Mouse (Mus musculus): ENCODE measurements around the gene Art2b. TPM values are rescaled to one million over a fixed set of nuclear protein-coding genes. Genes with fewer than 3 reads are reported as not detected.
"Not testable (repeated sequence)": the region's sequence is repeated elsewhere in the genome, so short reads cannot be mapped to it uniquely, and the experiment has no call there.

The Art2b gene
- not detected in 2 replicates for polyA plus RNA-seq (2012; rRNA removed)
- polyA plus RNA-seq (2014; fragmentation: Nextera tagmentation; extraction: Ambion mirVana): not detected in 2 replicates

DNA sequence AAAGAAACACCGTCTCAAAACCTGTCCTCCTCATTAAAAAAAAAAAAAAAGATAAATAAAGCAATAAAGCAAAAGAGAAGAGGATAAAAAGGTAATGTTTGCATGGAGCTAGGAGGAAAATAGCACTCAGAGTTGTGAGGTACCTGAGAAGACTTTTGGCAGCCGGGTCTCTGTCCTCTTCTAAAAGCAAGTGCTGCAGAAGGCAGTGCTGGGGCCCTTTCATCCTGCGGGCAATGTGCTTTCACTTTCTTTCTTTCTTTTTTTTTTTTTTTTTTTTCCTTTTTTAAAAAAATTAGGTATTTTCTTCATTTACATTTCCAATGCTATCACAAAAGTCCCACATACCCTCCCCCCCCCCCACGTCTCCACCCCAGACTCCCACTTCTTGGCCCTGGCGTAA is at the start of gene Art2b:
TSS of gene Art2b (minus strand) at position 193 of the 400 bp plus-strand sequence.
- Histone ChIP-seq H3K9me3 (ENCODE audit: control insufficient read depth, low read length) (no peaks in the 10 kb centered on the region), H3K27ac (replicated peaks; ENCODE audit: low read depth, low read length) (no peak within 1 kb of the TSS), H3K4me1 (ENCODE audit: control insufficient read depth, insufficient read depth, low read length) (no peaks in the 10 kb centered on the region), H3K4me3 (replicated peaks; ENCODE audit: low read length) (no peak within 1 kb of the TSS), H3K4me2 (replicated peaks; ENCODE audit: low read depth, low read length, severe bottlenecking) (no peak within 1 kb of the TSS), H3K36me3 (ENCODE audit: control insufficient read depth, insufficient read depth, low read length) (no peaks in the 10 kb centered on the region), H3K27me3 (ENCODE audit: control insufficient read depth, insufficient read depth, low read length) (no peaks in the 10 kb centered on the region), H3K9ac (ENCODE audit: low read depth, low read length, severe bottlenecking) (no peak within 1 kb of the TSS)
- ATAC-seq (ENCODE audit: low FRiP score, low read depth) (no peak), DNase-seq (ENCODE audit: low spot score) (no peak)
- no peak for TF ChIP-seq POLR2A (IDR thresholded peaks at IDR 0.05; ENCODE audit: borderline replicate concordance, extremely low read depth, insufficient read depth, insufficient read length)
- 87% methylated on average over 5 of the region's 5 CpGs for WGBS

DNA sequence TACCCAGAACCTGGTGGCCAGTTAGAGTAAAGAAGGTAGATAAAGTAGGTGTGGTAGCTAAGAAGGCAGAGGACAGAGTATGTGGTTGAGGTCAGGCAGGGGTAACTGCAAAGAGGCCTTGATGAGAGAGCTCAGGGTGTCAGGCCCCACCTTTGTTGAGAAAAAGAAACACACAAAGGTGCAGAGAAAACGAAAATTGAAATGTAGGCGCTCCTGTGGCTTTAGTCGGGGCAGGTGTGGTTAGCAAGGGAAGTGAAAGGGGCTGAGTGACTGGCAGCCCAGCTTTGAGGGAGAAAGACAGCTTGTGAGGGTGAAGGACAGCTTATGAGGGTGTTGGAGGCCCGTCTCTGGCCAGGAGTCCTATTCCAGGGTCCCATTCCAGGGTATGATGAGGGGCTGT is 49.1 kb upstream of the Art2b start:
- 83% methylated on average over 4 of the region's 4 CpGs for WGBS
- H3K36me3 ChIP-seq (ENCODE audit: control insufficient read depth, insufficient read depth, low read length): no peaks in the 10 kb centered on the region
- H3K27ac ChIP-seq (replicated peaks; ENCODE audit: low read depth, low read length): no peak overlapping the region
- no peak overlapping the region for H3K4me2 ChIP-seq (replicated peaks; ENCODE audit: low read depth, low read length, severe bottlenecking)
- H3K9me3 ChIP-seq (ENCODE audit: control insufficient read depth, low read length): no peaks in the 10 kb centered on the region
- H3K9ac ChIP-seq (ENCODE audit: low read depth, low read length, severe bottlenecking): no peak overlapping the region
- no peak for TF ChIP-seq POLR2A (IDR thresholded peaks at IDR 0.05; ENCODE audit: borderline replicate concordance, extremely low read depth, insufficient read depth, insufficient read length)
- no peak overlapping the region for H3K4me3 ChIP-seq (replicated peaks; ENCODE audit: low read length)
- no peaks in the 10 kb centered on the region for H3K4me1 ChIP-seq (ENCODE audit: control insufficient read depth, insufficient read depth, low read length)
- no peak for ATAC-seq (ENCODE audit: low FRiP score, low read depth)
- DNase-seq (ENCODE audit: low spot score): no peak
- H3K27me3 ChIP-seq (ENCODE audit: control insufficient read depth, insufficient read depth, low read length): no peaks in the 10 kb centered on the region

DNA sequence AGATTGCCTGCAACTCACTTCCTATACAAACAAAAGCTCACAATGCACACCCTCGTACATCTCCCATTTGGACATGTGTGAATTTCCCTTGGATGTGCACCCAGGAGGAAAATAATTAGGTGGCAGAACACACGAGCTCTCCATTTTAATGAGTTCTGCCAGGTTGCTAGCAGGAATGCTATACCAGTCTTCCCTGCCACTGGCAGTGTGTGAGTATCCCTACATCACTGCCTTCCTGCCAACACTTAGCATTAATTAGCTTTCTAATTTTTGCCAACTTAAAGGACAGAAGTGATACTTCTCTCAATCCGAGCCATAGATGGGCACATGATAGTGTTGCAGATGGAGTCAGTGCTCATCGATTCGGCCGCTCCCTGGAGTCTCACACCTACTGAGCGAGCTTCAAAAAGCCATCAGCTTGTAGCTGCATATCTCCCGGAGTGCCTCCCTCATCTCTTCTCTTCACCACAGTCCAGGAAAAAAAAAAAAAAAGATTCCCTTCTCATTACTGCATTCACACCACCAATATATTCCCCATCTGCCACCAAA is 48.3 kb upstream of the Art2b start:
- no peak overlapping the region for H3K27ac ChIP-seq (replicated peaks; ENCODE audit: low read depth, low read length)

DNA sequence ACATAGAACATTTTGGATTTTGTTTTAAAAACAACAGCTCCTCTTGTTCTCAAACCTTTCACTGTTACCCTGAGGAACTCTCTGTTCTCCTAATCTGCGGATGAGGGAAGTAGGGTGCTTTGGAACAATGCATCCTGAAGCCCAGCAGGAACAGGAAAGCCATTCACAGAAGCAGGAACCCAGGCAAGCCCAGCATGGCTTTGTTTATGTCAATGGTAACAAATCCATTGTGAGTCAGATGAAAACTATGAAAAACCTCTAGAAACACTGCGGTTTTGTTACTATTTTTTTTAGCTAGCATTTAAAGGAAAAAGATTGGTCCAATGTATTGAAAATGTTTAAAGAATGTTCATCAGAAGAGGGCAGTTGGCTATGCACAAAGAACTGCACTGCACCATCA is 43.1 kb upstream of the Art2b start:
- ATAC-seq (ENCODE audit: low FRiP score, low read depth) (no peak), DNase-seq (ENCODE audit: low spot score) (no peak)
- H3K4me2 ChIP-seq (replicated peaks; ENCODE audit: low read depth, low read length, severe bottlenecking): no peak overlapping the region
- TF ChIP-seq POLR2A (IDR thresholded peaks at IDR 0.05; ENCODE audit: borderline replicate concordance, extremely low read depth, insufficient read depth, insufficient read length): no peak
- no peak overlapping the region for H3K27ac ChIP-seq (replicated peaks; ENCODE audit: low read depth, low read length)
- WGBS: 72% methylated on average over 2 of the region's 2 CpGs
- H3K27me3 ChIP-seq (ENCODE audit: control insufficient read depth, insufficient read depth, low read length): no peaks in the 10 kb centered on the region
- H3K4me3 ChIP-seq (replicated peaks; ENCODE audit: low read length): no peak overlapping the region
- no peaks in the 10 kb centered on the region for H3K9me3 ChIP-seq (ENCODE audit: control insufficient read depth, low read length)
- H3K9ac ChIP-seq (ENCODE audit: low read depth, low read length, severe bottlenecking): no peak overlapping the region
- no peaks in the 10 kb centered on the region for H3K36me3 ChIP-seq (ENCODE audit: control insufficient read depth, insufficient read depth, low read length)
- H3K4me1 ChIP-seq (ENCODE audit: control insufficient read depth, insufficient read depth, low read length): no peaks in the 10 kb centered on the region

More for the DNA sequence above, 48.3 kb upstream of the Art2b start:
- Histone ChIP-seq H3K9me3 (ENCODE audit: control insufficient read depth, low read length) (no peaks in the 10 kb centered on the region), H3K4me2 (replicated peaks; ENCODE audit: low read depth, low read length, severe bottlenecking) (no peak overlapping the region), H3K27me3 (ENCODE audit: control insufficient read depth, insufficient read depth, low read length) (no peaks in the 10 kb centered on the region), H3K36me3 (ENCODE audit: control insufficient read depth, insufficient read depth, low read length) (no peaks in the 10 kb centered on the region), H3K4me3 (replicated peaks; ENCODE audit: low read length) (no peak overlapping the region), H3K9ac (ENCODE audit: low read depth, low read length, severe bottlenecking) (no peak overlapping the region), H3K4me1 (ENCODE audit: control insufficient read depth, insufficient read depth, low read length) (no peaks in the 10 kb centered on the region)
- no peak for DNase-seq (ENCODE audit: low spot score)
- no peak for ATAC-seq (ENCODE audit: low FRiP score, low read depth)
- TF ChIP-seq POLR2A (IDR thresholded peaks at IDR 0.05; ENCODE audit: borderline replicate concordance, extremely low read depth, insufficient read depth, insufficient read length): no peak
- WGBS: 72% methylated on average over 8 of the region's 8 CpGs

DNA sequence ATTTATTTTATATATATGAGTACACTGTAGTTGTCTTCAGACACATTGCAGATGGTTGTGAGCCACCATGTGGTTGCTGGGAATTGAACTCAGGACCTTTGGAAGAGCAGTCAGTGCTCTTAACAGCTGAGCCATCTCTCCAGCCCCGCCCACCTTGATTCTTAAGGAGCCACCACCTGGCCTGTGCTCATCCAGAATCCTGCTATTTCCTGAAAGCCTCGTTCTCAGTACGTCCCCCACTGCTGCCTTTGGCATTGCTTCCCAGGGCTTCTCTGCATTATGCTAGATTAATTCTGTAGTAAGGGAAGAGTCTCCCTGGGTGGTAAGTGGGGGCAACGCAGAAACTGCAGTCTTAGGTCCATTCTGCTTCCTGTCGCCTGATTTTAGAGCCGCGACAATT is 41.8 kb upstream of the Art2b start:
- not testable (repeated sequence) for H3K27me3 ChIP-seq (ENCODE audit: control insufficient read depth, insufficient read depth, low read length); H3K4me3 ChIP-seq (replicated peaks; ENCODE audit: low read length); H3K27ac ChIP-seq (replicated peaks; ENCODE audit: low read depth, low read length); DNase-seq (ENCODE audit: low spot score); H3K4me2 ChIP-seq (replicated peaks; ENCODE audit: low read depth, low read length, severe bottlenecking); H3K9ac ChIP-seq (ENCODE audit: low read depth, low read length, severe bottlenecking); H3K9me3 ChIP-seq (ENCODE audit: control insufficient read depth, low read length); H3K4me1 ChIP-seq (ENCODE audit: control insufficient read depth, insufficient read depth, low read length); ATAC-seq (ENCODE audit: low FRiP score, low read depth); H3K36me3 ChIP-seq (ENCODE audit: control insufficient read depth, insufficient read depth, low read length)
- 69% methylated on average over 7 of the region's 7 CpGs for WGBS

DNA sequence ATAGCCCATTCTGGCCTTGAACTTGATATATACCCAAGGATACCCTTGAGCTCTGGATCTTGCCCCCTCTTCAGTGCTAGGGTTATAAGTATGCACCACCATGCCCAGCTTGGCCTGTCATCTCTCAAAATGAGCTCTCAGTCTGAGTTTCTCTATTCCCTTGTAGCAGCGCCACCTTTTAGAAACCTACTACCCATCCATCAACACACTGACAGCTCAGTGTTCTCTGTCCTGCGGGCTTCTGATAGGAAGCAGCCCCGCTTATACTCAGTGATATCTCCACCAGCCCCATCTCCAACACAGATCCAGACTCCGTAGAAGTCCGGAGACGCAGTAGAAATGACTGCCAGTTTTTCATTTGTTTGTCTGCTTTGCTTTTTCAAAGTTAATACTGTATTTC is 38.9 kb upstream of the Art2b start:
- H3K27ac ChIP-seq (replicated peaks; ENCODE audit: low read depth, low read length): no peak overlapping the region
- ATAC-seq (ENCODE audit: low FRiP score, low read depth) (no peak), DNase-seq (ENCODE audit: low spot score) (no peak)
- WGBS: 71% methylated on average over 6 of the region's 6 CpGs
- H3K4me3 ChIP-seq (replicated peaks; ENCODE audit: low read length): no peak overlapping the region
- H3K4me1 ChIP-seq (ENCODE audit: control insufficient read depth, insufficient read depth, low read length): no peaks in the 10 kb centered on the region
- H3K4me2 ChIP-seq (replicated peaks; ENCODE audit: low read depth, low read length, severe bottlenecking): no peak overlapping the region
- H3K27me3 ChIP-seq (ENCODE audit: control insufficient read depth, insufficient read depth, low read length): no peaks in the 10 kb centered on the region
- no peaks in the 10 kb centered on the region for H3K9me3 ChIP-seq (ENCODE audit: control insufficient read depth, low read length)
- H3K9ac ChIP-seq (ENCODE audit: low read depth, low read length, severe bottlenecking): no peak overlapping the region
- TF ChIP-seq POLR2A (IDR thresholded peaks at IDR 0.05; ENCODE audit: borderline replicate concordance, extremely low read depth, insufficient read depth, insufficient read length): no peak
- no peaks in the 10 kb centered on the region for H3K36me3 ChIP-seq (ENCODE audit: control insufficient read depth, insufficient read depth, low read length)

DNA sequence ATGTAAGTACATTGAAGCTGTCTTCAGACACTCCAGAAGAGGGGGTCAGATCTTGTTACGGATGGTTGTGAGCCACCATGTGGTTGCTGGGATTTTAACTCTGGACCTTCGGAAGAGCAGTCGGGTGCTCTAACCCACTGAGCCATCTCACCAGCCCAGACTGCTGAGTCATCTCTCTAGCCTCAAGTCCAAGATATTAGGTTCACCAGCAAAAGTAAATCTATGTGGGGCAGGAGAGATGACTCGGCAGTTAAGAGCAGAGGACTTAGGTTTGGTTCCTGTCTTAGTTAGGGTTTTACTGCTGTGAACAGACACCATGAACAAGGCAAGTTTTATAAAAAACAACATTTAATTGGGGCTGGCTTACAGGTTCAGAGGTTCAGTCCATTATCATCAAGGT is 36.5 kb upstream of the Art2b start:
- H3K9me3 ChIP-seq (ENCODE audit: control insufficient read depth, low read length); H3K36me3 ChIP-seq (ENCODE audit: control insufficient read depth, insufficient read depth, low read length); H3K4me2 ChIP-seq (replicated peaks; ENCODE audit: low read depth, low read length, severe bottlenecking); ATAC-seq (ENCODE audit: low FRiP score, low read depth); DNase-seq (ENCODE audit: low spot score); H3K27ac ChIP-seq (replicated peaks; ENCODE audit: low read depth, low read length); H3K4me1 ChIP-seq (ENCODE audit: control insufficient read depth, insufficient read depth, low read length); H3K4me3 ChIP-seq (replicated peaks; ENCODE audit: low read length); H3K27me3 ChIP-seq (ENCODE audit: control insufficient read depth, insufficient read depth, low read length); H3K9ac ChIP-seq (ENCODE audit: low read depth, low read length, severe bottlenecking): not testable (repeated sequence)
- WGBS: 84% methylated on average over 4 of the region's 4 CpGs
